Comparison of ENCODE assay signal across 18 mouse cellular contexts in genomic region chr11:35974632-35975450, GRCm38 (mm10). TPM values are rescaled to one million over a fixed set of nuclear protein-coding genes. Genes with fewer than 3 reads are reported as not detected.
DNase-seq lines count a peak whose midpoint lies in the region; ATAC-seq and TF ChIP-seq lines count a peak whose summit lies in the region.
"Had no signal": no experiment of that assay in that cellular context is flagged by ENCODE, and none has a peak within 500 bp of the region (broad histone marks: within the 10 kb centered on the region; RNA-seq: fewer than 3 reads in every experiment).

No protein-coding gene starts in this region.

- 71% methylated on average over 6 of the region's 6 CpGs for WGBS in lung, adult 2 months

- DNase-seq in adrenal gland, adult (ENCODE audit: inconsistent age in 2 of 2, low spot score in 1 of 2): peak; percentile 78 to 92
- no peak for DNase-seq in adrenal gland, postnatal 4 days (ENCODE audit: low spot score in 2 of 2)
- peak; percentile 44 for DNase-seq in lung, postnatal 36 days
- DNase-seq in lung, adult 2 months: no peak
- peak; percentile 83 for DNase-seq in kidney, postnatal 14 days
- no peak for DNase-seq in neural tube, embryonic 10.5 days (ENCODE audit: extremely low spot score, low spot score)
- no peak for DNase-seq in gastrocnemius, postnatal 25 days
- DNase-seq: cerebellum, adult 2 months; heart, postnatal 4 days; right cerebral cortex, postnatal 25 days had no signal

- peaks cover 6% of the 10 kb centered on the region for H3K4me1 ChIP-seq in lung, adult 2 months (ENCODE audit: control insufficient read depth, insufficient read depth, low read length)

- no peak overlapping the region for H3K4me3 ChIP-seq in lung, adult 2 months (replicated peaks; ENCODE audit: extremely low read depth, low read depth, low read length)
- H3K4me3 ChIP-seq: embryonic facial prominence, embryonic 13.5 days; forebrain, embryonic 10.5 days; heart, embryonic 13.5 days; midbrain, embryonic 15.5 days; neural tube, embryonic 12.5 days had no signal

- no peak for TF ChIP-seq CTCF in lung, adult 2 months (IDR thresholded peaks at IDR 0.05; ENCODE audit: insufficient read depth, low read length)

- no peak for ATAC-seq in erythroid progenitor cell, adult 5-6 weeks (replicated peaks; ENCODE audit: low FRiP score, poor library complexity, severe bottlenecking)
- ATAC-seq: hindbrain, postnatal 0 days; midbrain, embryonic 15.5 days had no signal

- TF ChIP-seq POLR2A in lung, adult 2 months (IDR thresholded peaks at IDR 0.05; ENCODE audit: borderline replicate concordance, extremely low read depth, low read depth, low read length): no peak

RNA-seq across cellular contexts. Expression of gene Wwc1, which starts 5.5 kb away (rescaled TPM):
- total RNA-seq in adrenal gland, postnatal 4 days (2021): 10 to 100 TPM; 39.6 to 57.7 TPM
- polyA plus RNA-seq in lung, adult 2 months (2012; rRNA removed): 97.0 and 99.9 TPM in 2 replicates
- total RNA-seq in erythroid progenitor cell, adult 5-6 weeks (2015; ENCODE audit: low replicate concordance): not detected in 2 replicates
- not detected in 2 replicates for total RNA-seq in erythroid progenitor cell, adult 5-6 weeks (2017; ENCODE audit: low replicate concordance)
- total RNA-seq in gastrocnemius, postnatal 25 days (2021): under 1 TPM in 1 of 2 experiments, not detected in 1; 0.32 TPM
- total RNA-seq: common myeloid progenitor, adult 5-6 weeks had no signal

Comparison
In these comparisons a context has a peak if more than half of its experiments do, and no peak if none do; other contexts are left out.
1. DNase-seq: peak in adrenal gland, adult (2 of 2), lung, postnatal 36 days (single experiment) and kidney, postnatal 14 days (single experiment); none in adrenal gland, postnatal 4 days (0 of 2), lung, adult 2 months (single experiment), neural tube, embryonic 10.5 days (single experiment) and gastrocnemius, postnatal 25 days (single experiment).
2. RNA of gene Wwc1, which starts 5.5 kb away (total RNA-seq): 39.6 to 57.7 TPM in adrenal gland, postnatal 4 days; 0.32 TPM in gastrocnemius, postnatal 25 days and not detected in erythroid progenitor cell, adult 5-6 weeks; every median in the first group is over 10 times any median in the second.